Mouse (Mus musculus) frontal cortex, postnatal 10 days (tissue): Measurements from ENCODE around the gene 4930432K21Rik.

Experiments
- DNase-seq, 2 experiments: peaks; one replicate each; pipeline ENCODE4 v3.0.0; 2022; ENCODE audit warnings: low spot score in 2 of 2, mixed read lengths in 1 of 2

Gene 4930432K21Rik

GRCm38 (mm10) chr8:84192023-84192422, 44.2 kb downstream of the 4930432K21Rik start:
- no peak for DNase-seq

GRCm38 (mm10) chr8:84192555-84192954, 44.7 kb downstream of the 4930432K21Rik start:
- DNase-seq: peak in 1 of 2 experiments; percentile 66

GRCm38 (mm10) chr8:84193161-84193560, 45.3 kb downstream of the 4930432K21Rik start:
- no peak for DNase-seq

GRCm38 (mm10) chr8:84193566-84193965, 45.7 kb downstream of the 4930432K21Rik start:
- DNase-seq: no peak

GRCm38 (mm10) chr8:84194224-84194743, 46.5 kb downstream of the 4930432K21Rik start:
- DNase-seq: no peak

GRCm38 (mm10) chr8:84197141-84197921, 49.5 kb downstream of the 4930432K21Rik start:
- peak; percentile 77 to 85 for DNase-seq

DNA sequence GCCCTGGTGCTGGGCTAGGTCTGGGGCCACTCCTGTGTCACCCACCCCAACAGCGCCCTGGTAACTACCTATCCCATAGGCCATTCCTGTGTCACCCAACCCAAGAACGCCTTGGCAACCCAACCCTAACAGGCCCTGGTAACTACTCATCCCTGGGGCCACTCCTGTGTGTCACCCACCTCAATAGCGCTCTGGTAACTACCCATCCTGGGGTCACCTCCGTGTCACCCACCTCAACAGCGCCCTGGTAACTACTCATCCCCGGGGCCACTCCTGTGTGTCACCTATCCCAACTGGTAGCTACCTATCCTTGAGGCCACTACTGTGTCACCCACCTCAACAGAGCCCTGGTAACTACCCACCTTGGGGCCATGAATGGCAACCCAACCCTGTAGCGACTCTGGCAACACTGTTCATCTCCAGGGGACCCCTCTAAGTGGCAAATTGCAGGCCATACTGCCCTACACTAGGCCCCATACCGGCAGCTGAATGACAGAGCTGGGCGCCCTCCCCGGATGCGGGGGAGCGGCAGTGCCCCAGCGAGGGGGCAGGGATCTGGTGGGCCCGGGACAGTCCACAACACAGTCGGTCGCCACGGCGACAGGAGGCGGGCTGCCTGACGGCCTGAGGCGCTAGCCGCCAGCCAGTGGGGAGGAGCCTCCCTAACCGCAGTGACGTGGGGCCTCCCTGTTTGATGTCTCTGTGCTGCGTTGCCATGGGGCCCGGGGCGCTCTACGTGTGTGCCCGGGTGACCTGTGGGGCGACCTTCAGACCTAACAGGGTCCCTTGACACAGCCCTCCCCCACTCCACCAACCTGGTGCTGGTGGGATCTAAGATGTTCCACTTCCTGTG, 50.3 kb downstream of the 4930432K21Rik start:
- peak; percentile 83 to 85 for DNase-seq

GRCm38 (mm10) chr8:84198871-84199270, 51.0 kb downstream of the 4930432K21Rik start:
- no peak for DNase-seq

- no peak for DNase-seq
These were observed 51.7 kb downstream of the 4930432K21Rik start for GRCm38 (mm10) chr8:84199348-84200125.

GRCm38 (mm10) chr8:84200126-84200555, 52.3 kb downstream of the 4930432K21Rik start:
- DNase-seq: no peak

GRCm38 (mm10) chr8:84200652-84201544, 53.1 kb downstream of the 4930432K21Rik start:
- DNase-seq: no peak

- no peak for DNase-seq
These were observed 53.9 kb downstream of the 4930432K21Rik start for GRCm38 (mm10) chr8:84201545-84202245.

- DNase-seq: no peak
These were observed 54.6 kb downstream of the 4930432K21Rik start for GRCm38 (mm10) chr8:84202466-84202865.

DNA sequence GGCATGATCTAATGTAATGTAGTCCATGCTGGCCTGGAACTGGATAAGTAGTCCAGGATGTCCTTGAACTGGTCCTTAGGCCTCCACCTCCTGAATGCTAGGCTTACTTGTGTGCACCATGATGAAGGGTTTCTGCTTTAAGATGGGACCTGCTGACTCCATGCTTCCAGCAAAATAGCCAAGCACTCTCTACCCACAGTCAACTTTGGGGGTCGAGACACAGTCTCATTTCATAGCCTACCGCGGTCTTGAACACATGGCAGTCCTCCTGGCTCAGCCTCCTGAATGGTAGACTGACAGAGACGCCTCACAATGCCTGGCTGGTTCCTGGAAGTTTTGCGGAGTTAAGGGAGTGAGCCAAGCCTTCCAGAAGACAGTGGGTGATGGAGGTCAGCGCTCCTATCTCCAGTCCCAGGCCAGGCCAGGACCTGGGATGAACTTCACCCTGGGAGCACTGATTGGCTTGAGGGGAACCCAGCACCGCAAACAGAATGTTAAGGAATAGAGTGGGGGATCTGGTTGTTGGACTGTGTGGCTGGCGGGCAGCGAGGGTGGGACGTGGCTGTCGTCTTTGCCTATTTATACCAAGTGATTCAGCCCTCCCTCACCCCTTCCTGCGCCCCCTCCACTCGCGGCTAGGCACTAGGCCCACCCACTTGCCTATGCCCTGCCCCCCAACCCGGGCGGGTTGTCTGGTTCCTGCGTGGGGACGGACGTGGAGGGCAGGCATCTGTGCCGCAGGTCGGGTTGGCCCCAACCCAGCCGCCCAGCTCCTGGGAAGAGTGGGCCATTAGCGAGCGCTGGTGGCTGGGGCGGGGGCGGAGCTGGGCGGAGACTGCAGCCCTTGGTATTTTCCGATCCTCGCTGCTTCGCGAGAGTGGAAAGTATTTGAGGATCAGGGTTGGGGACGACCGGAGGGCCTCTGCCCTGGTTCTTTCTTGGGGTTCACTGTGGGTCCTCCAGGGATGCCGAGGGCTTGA, 55.4 kb downstream of the 4930432K21Rik start:
- peak; percentile 75 to 77 for DNase-seq

DNA sequence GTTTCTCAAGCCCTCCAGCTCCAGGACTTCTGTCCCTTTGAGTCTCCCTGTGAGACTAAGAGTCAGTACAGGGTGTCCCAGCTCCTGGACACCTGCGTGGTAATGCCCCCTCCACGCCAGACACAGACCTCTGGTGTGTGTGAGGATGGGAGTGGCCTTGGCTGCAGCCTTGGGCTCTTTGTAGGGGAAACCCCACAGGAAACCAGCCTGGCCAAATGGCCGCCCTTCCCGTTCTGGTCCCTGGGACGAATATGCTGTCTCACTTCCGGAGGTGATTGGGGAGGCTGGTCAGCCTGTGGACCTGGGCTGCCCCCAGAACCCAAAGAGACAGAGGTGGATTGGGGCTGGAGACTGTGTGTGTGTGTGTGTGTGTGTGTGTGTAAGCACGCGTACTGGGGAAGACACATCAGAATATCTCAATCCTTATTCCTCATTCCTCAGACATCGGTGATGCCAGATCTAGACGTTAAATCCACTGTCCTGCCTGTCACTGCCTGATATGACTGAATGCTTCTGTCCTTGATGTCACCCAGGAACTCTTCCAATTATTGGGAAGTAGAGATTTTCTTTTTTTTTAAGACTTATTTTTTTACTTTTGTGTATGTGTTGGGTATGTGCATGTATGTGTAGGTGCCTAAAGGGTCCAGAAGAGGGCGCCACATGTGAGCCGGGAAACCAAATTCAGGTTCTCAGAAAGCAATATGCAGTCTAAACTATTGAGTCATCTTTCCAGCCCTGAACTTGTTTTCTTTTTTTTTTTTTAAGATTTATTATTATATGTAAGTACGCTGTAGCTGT, 56.3 kb downstream of the 4930432K21Rik start:
- no peak for DNase-seq

DNA sequence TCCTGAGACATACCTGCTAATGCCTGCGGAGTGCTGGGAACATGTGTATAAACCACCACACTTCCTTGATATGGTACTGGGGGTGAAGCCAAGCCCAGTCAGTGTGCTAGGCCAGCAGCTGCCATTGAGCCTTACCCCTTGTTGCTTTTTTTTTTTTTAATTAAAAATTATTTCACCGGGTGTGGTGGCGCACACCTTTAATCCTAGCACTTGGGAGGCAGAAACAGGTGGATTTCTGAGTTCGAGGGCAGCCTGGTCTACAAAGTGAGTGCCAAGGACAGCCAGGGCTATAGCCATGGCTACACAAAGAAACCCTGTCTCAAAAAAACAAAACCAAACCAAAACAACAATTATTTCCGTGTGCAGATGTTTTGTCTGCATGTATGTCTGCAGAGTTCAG, 57.2 kb downstream of the 4930432K21Rik start:
- no peak for DNase-seq

DNA sequence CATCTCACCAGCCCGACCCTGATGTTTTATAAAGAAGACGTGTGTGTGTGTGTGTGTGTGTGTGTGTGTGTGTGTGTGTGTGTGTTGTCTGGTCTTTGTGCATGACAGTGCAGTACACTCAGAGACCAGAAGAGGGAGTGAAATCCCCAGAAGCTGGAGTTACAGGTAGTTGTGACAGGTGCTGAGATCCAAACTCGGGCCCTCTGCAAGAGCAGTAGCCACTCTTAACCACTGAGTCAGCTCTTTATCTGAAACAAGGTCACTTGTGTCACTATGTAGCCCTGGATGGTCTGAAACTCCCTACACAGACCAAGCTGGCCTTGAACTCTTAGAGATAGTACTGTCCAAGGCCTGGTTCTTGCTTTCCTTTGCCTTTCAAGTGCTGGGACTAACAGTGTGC, 58.8 kb downstream of the 4930432K21Rik start:
- DNase-seq: no peak

DNA sequence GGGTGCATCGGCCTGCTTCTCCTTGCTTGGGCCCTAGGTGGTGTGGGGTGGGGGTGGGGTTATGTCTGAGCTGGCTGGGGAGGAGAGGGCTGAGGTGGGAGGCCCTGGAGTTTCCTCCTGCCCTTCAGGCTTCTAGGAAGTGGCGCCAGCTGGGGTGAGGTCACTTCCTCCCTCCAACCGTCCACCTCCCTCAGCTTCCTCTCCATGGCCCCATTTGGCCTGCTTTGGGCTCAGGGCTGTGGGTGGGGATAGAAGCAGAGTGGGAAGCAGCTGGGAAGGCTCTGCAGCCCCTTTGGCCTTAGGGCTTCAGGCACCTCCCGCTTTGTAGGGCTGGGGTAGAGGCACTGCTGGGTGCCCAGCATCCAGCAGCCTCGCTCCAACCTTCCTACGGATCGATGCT, 60.0 kb downstream of the 4930432K21Rik start:
- no peak for DNase-seq
